Comparison of ENCODE assay signal across 7 mouse cellular contexts in the genomic region with DNA sequence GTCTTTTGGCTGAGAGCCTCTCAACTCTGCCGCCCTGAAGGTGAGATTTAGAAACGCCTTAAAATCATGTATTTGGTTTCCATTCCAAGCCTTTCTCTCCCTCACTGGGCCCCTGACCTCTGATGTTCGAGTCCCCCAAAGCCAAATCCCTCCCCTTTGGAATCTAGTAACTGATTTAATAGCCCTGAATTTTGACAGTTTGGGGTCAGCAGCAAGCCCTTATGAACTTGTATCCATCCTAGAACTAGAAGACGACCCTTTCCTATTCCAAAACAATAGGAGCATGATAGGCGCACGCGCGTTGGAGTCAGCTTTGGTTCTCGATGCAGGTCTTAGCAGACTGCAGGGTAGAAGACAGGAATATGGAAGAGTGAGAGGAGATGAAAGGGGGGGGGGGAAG. TPM values are rescaled to one million over a fixed set of nuclear protein-coding genes. Genes with fewer than 3 reads are reported as not detected.
DNase-seq lines count a peak whose midpoint lies in the region; ATAC-seq and TF ChIP-seq lines count a peak whose summit lies in the region.

No protein-coding gene starts in this region.

- ATAC-seq in hindbrain, postnatal 0 days: peak; percentile 67
- ATAC-seq in liver, embryonic 15.5 days (ENCODE audit: insufficient read depth): peak; percentile 13; the same call in 1 of the 2 replicates
- ATAC-seq in neural tube, embryonic 14.5 days (ENCODE audit: low read depth): peak; percentile 79

- no peaks in the 10 kb centered on the region for H3K36me3 ChIP-seq in spleen, adult 2 months (ENCODE audit: control insufficient read depth, insufficient read depth, low read length)
- H3K36me3 ChIP-seq in hindbrain, postnatal 0 days (ENCODE audit: insufficient read depth, low read length): no peaks in the 10 kb centered on the region
- H3K36me3 ChIP-seq in liver, embryonic 15.5 days (replicated peaks): no peaks in the 10 kb centered on the region
- no peaks in the 10 kb centered on the region for H3K36me3 ChIP-seq in neural tube, embryonic 14.5 days (ENCODE audit: control insufficient read depth, insufficient read depth, low read length)

- TF ChIP-seq POLR2A in spleen, adult 2 months (IDR thresholded peaks at IDR 0.05; ENCODE audit: low read depth, low read length): no peak

- no peaks in the 10 kb centered on the region for H3K27me3 ChIP-seq in spleen, adult 2 months (ENCODE audit: control insufficient read depth, insufficient read depth, low read length)
- no peaks in the 10 kb centered on the region for H3K27me3 ChIP-seq in hindbrain, postnatal 0 days (ENCODE audit: insufficient read depth, low read length)
- H3K27me3 ChIP-seq in liver, embryonic 15.5 days: no peaks in the 10 kb centered on the region
- no peaks in the 10 kb centered on the region for H3K27me3 ChIP-seq in neural tube, embryonic 14.5 days (ENCODE audit: control insufficient read depth, insufficient read depth, low read length)

- WGBS in spleen, adult 2 months: 20% methylated on average over 9 of the region's 9 CpGs
- 5% methylated on average over 9 of the region's 9 CpGs for WGBS in hindbrain, postnatal 0 days
- WGBS in liver, embryonic 15.5 days (ENCODE audit: insufficient replicate concordance): 5% methylated on average over 9 of the region's 9 CpGs
- 6% methylated on average over 9 of the region's 9 CpGs for WGBS in neural tube, embryonic 14.5 days

- peak overlapping the region; percentile 53 for H3K4me3 ChIP-seq in spleen, adult 2 months (ENCODE audit: extremely low read depth, insufficient read depth, insufficient read length)
- H3K4me3 ChIP-seq in hindbrain, postnatal 0 days (ENCODE audit: low read length): peak overlapping the region; percentile 57
- H3K4me3 ChIP-seq in liver, embryonic 15.5 days (replicated peaks): peak overlapping the region; percentile 56
- peak overlapping the region; percentile 59 for H3K4me3 ChIP-seq in neural tube, embryonic 14.5 days (ENCODE audit: low read depth, low read length)

- TF ChIP-seq CTCF in spleen, adult 2 months (IDR thresholded peaks at IDR 0.05; ENCODE audit: extremely low read depth, insufficient read depth, insufficient read length, insufficient replicate concordance): no peak
- TF ChIP-seq CTCF in hindbrain, postnatal 0 days (IDR thresholded peaks at IDR 0.05; ENCODE audit: low read depth): no peak

- H3K4me1 ChIP-seq in spleen, adult 2 months (ENCODE audit: control insufficient read depth, insufficient read depth, insufficient read length): peaks cover 7% of the 10 kb centered on the region; the same call in 1 of the 2 replicates
- peaks cover 6% of the 10 kb centered on the region for H3K4me1 ChIP-seq in hindbrain, postnatal 0 days (ENCODE audit: insufficient read depth, low read length)
- H3K4me1 ChIP-seq in liver, embryonic 15.5 days (replicated peaks): peaks cover 68% of the 10 kb centered on the region
- peaks cover 7% of the 10 kb centered on the region; the same call in 1 of the 2 replicates for H3K4me1 ChIP-seq in neural tube, embryonic 14.5 days (ENCODE audit: control insufficient read depth, insufficient read depth, low read length)

- no peaks in the 10 kb centered on the region for H3K9me3 ChIP-seq in hindbrain, postnatal 0 days (ENCODE audit: low read length)
- H3K9me3 ChIP-seq in liver, embryonic 15.5 days (replicated peaks): no peaks in the 10 kb centered on the region
- H3K9me3 ChIP-seq in neural tube, embryonic 14.5 days (ENCODE audit: control insufficient read depth, low read length): no peaks in the 10 kb centered on the region

- peak in 1 of 2 experiments; percentile 6 for DNase-seq in spleen, adult 2 months (ENCODE audit: low read depth in 1 of 2, low spot score in 2 of 2)
- no peak for DNase-seq in spleen, postnatal 4 days (ENCODE audit: low spot score in 2 of 2)
- peak; percentile 54 for DNase-seq in embryo, embryonic 11 days
- peak; percentile 57 for DNase-seq in hindbrain, postnatal 0 days (ENCODE audit: low spot score)
- no peak for DNase-seq in ovary, adult 18-20 months (ENCODE audit: low spot score)

- H3K9ac ChIP-seq in hindbrain, postnatal 0 days (replicated peaks; ENCODE audit: low read length): peak overlapping the region; percentile 60; the same call in 1 of the 2 replicates
- no peak overlapping the region for H3K9ac ChIP-seq in liver, embryonic 15.5 days
- peak overlapping the region; percentile 80 for H3K9ac ChIP-seq in neural tube, embryonic 14.5 days (replicated peaks; ENCODE audit: low read depth, low read length)

- H3K27ac ChIP-seq in spleen, adult 2 months (ENCODE audit: insufficient read depth, low read length): peak overlapping the region; percentile 20; the same call in 1 of the 2 replicates
- H3K27ac ChIP-seq in hindbrain, postnatal 0 days: peak overlapping the region; percentile 93
- peak overlapping the region; percentile 65 for H3K27ac ChIP-seq in liver, embryonic 15.5 days (replicated peaks)
- H3K27ac ChIP-seq in neural tube, embryonic 14.5 days (ENCODE audit: low read depth, low read length): peak overlapping the region; percentile 93

- peak overlapping the region; percentile 81 for H3K4me2 ChIP-seq in hindbrain, postnatal 0 days (ENCODE audit: low read depth, low read length)
- peak overlapping the region; percentile 86 for H3K4me2 ChIP-seq in liver, embryonic 15.5 days
- H3K4me2 ChIP-seq in neural tube, embryonic 14.5 days (ENCODE audit: low read depth, low read length): peak overlapping the region; percentile 72

RNA-seq across cellular contexts. Expression of a gene that starts 58.9 kb away (rescaled TPM):
- 7.2 and 10.1 TPM in 2 replicates for polyA plus RNA-seq in spleen, adult 2 months (2012; rRNA removed)
- 46.9 and 69.9 TPM in 2 replicates for total RNA-seq in hindbrain, postnatal 0 days (2014; rRNA removed)
- polyA plus RNA-seq in hindbrain, postnatal 0 days (2015; fragmentation: Nextera tagmentation; extraction: Ambion mirVana): 31.1 and 34.0 TPM in 2 replicates
- polyA plus RNA-seq in liver, embryonic 15.5 days (2015; fragmentation: Nextera tagmentation; extraction: Ambion mirVana): 20.5 and 25.7 TPM in 2 replicates
- 56.5 and 67.2 TPM in 2 replicates for polyA plus RNA-seq in neural tube, embryonic 14.5 days (2014; fragmentation: Nextera tagmentation; extraction: Ambion mirVana)

Comparison
In these comparisons a context has a peak if more than half of its experiments do, and no peak if none do; other contexts are left out.
1. DNase-seq: peak in embryo, embryonic 11 days (single experiment) and hindbrain, postnatal 0 days (single experiment); none in spleen, postnatal 4 days (0 of 2) and ovary, adult 18-20 months (single experiment).
2. H3K27ac ChIP-seq: peak in every context shown above with its lines; median percentile 93 in hindbrain, postnatal 0 days; 93 in neural tube, embryonic 14.5 days; 65 in liver, embryonic 15.5 days; 20 in spleen, adult 2 months.
3. ATAC-seq: peak in every context shown above with its lines; median percentile 79 in neural tube, embryonic 14.5 days; 67 in hindbrain, postnatal 0 days; 13 in liver, embryonic 15.5 days.
4. Peak in every context shown above with its lines, with median percentiles within 50 percentile points of each other: H3K4me3 ChIP-seq and H3K4me2 ChIP-seq.